Mouse (Mus musculus) thymus, adult 2 months (tissue): Measurements from ENCODE around the gene Nav3.

ENCODE experiments used
- CTCF ChIP-seq: fragments of 200-500 bp; IDR thresholded peaks from 2 replicates; pipeline ENCODE4 v1.5.1; 2012; ENCODE audit warnings: mild to moderate bottlenecking, control low read depth, low read length, moderate library complexity, borderline replicate concordance; ENCODE audit not compliant: control insufficient read depth, poor library complexity, insufficient read depth; ENCODE audit errors: extremely low read depth
- POLR2A ChIP-seq: fragments of 200-500 bp; IDR thresholded peaks from 2 replicates; pipeline ENCODE4 v1.6.1; 2012; ENCODE audit warnings: mild to moderate bottlenecking, low read length, control low read depth, moderate library complexity; ENCODE audit not compliant: control insufficient read depth, poor library complexity, insufficient read depth; ENCODE audit errors: extremely low read depth

DNA sequence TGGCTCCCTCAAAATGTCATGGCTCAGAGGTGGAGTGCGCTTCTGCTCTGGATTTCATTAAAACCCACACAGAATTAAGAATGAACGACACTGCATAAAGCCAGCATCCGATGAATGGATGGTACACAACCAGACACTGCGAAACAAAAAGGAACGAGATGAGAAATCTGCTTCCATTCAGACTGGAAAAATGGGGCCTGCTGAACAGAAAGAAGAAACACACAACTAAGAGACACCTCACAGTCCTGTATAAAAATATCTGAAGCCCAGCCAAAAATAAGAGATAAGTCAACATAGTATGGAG, 526.7 kb downstream of the Nav3 start:
- TF ChIP-seq CTCF (no peak), POLR2A (no peak)
